Mouse (Mus musculus) E14TG2a.4 (cell line): ENCODE measurements around the gene Fbxl7.

ENCODE experiments used
- CTCF ChIP-seq: conservative IDR thresholded peaks from 2 replicates; pipeline ENCODE4 v1.5.1; 2014; ENCODE audit warnings: low read length
- NANOG ChIP-seq: IDR thresholded peaks from 2 replicates; pipeline ENCODE4 v1.6.1; 2014; ENCODE audit warnings: borderline replicate concordance, low read length, mixed read lengths

DNA sequence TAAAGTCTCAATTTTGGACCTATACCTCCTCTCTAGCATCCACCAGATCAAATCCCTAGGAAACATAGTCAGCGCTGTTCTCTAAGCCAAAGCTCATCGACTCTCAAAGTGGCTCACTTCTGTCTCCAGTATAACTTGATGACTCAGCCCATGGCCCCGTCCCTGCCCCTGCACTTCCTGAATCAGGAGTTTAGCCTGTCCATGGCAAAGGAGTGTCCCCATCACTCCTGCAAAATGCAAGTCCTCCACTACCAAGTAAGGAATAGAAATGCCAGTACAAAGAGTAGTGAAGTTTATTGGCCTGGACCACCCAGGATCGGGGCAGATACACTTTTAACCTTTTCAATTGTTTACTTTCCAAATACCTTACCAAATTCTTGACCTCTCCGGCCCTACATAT, 91.3 kb downstream of the Fbxl7 start:
- no peak for TF ChIP-seq CTCF
- TF ChIP-seq NANOG = no peak
